Mouse (Mus musculus): Measurements from ENCODE around the gene Lias. TPM values are rescaled to one million over a fixed set of nuclear protein-coding genes. Genes with fewer than 3 reads are reported as not detected.
A peak's percentile ranks its signal among the peaks of the same experiment; 100 is the strongest.

The Lias gene
- polyA plus RNA-seq, 1 experiment from 2014 or later: 56.4 TPM

GRCm38 (mm10) chr5:65419136-65419535, 27.8 kb downstream of the Lias start:
- Histone ChIP-seq H3K9me3 (ENCODE audit: control insufficient read depth, low read length) (no peaks in the 10 kb centered on the region), H3K27me3 (replicated peaks; ENCODE audit: control insufficient read depth, insufficient read depth, low read length) (no peaks in the 10 kb centered on the region), H3K4me2 (ENCODE audit: low read depth, low read length) (no peak overlapping the region), H3K36me3 (ENCODE audit: control insufficient read depth, insufficient read depth, low read length) (0 out of 2 replicates have a peak, but pooled peaks cover 7% of the 10 kb centered on the region), H3K4me1 (ENCODE audit: control insufficient read depth, insufficient read depth, low read length) (peaks cover 13% of the 10 kb centered on the region), H3K9ac (ENCODE audit: low read depth, low read length) (no peak overlapping the region), H3K27ac (ENCODE audit: low read length) (no peak overlapping the region), H3K4me3 (ENCODE audit: low read length) (no peak overlapping the region)
- no peak for ATAC-seq
- 82% methylated on average over 10 of the region's 10 CpGs for WGBS

GRCm38 (mm10) chr5:65420822-65421221, 29.5 kb downstream of the Lias start:
- WGBS: 51% methylated on average over 6 of the region's 6 CpGs
- no peaks in the 10 kb centered on the region for H3K27me3 ChIP-seq (replicated peaks; ENCODE audit: control insufficient read depth, insufficient read depth, low read length)
- 0 out of 2 replicates have a peak, but pooled peaks cover 7% of the 10 kb centered on the region for H3K36me3 ChIP-seq (ENCODE audit: control insufficient read depth, insufficient read depth, low read length)
- H3K4me1 ChIP-seq (ENCODE audit: control insufficient read depth, insufficient read depth, low read length): peaks cover 11% of the 10 kb centered on the region
- no peak overlapping the region for H3K4me2 ChIP-seq (ENCODE audit: low read depth, low read length)
- H3K9me3 ChIP-seq (ENCODE audit: control insufficient read depth, low read length): no peaks in the 10 kb centered on the region
- no peak overlapping the region for H3K4me3 ChIP-seq (ENCODE audit: low read length)
- H3K27ac ChIP-seq (ENCODE audit: low read length): peak overlapping the region; percentile 60
- ATAC-seq: peak; percentile 86
- no peak overlapping the region for H3K9ac ChIP-seq (ENCODE audit: low read depth, low read length)

- H3K4me1 ChIP-seq (ENCODE audit: control insufficient read depth, insufficient read depth, low read length): 0 out of 2 replicates have a peak, but pooled peaks cover 5% of the 10 kb centered on the region
- H3K9me3 ChIP-seq (ENCODE audit: control insufficient read depth, low read length): no peaks in the 10 kb centered on the region
- 89% methylated on average over 8 of the region's 8 CpGs for WGBS
- H3K27ac ChIP-seq (ENCODE audit: low read length): no peak overlapping the region
- no peak for ATAC-seq
- H3K27me3 ChIP-seq (replicated peaks; ENCODE audit: control insufficient read depth, insufficient read depth, low read length): no peaks in the 10 kb centered on the region
- no peak overlapping the region for H3K4me2 ChIP-seq (ENCODE audit: low read depth, low read length)
- 0 out of 2 replicates have a peak, but pooled peaks cover 5% of the 10 kb centered on the region for H3K36me3 ChIP-seq (ENCODE audit: control insufficient read depth, insufficient read depth, low read length)
- H3K4me3 ChIP-seq (ENCODE audit: low read length): no peak overlapping the region
- H3K9ac ChIP-seq (ENCODE audit: low read depth, low read length): no peak overlapping the region
These were observed 31.5 kb downstream of the Lias start for GRCm38 (mm10) chr5:65422803-65423202.

GRCm38 (mm10) chr5:65424215-65424614, 32.9 kb downstream of the Lias start:
- H3K4me3 ChIP-seq (ENCODE audit: low read length): no peak overlapping the region
- H3K36me3 ChIP-seq (ENCODE audit: control insufficient read depth, insufficient read depth, low read length): 0 out of 2 replicates have a peak, but pooled peaks cover 1% of the 10 kb centered on the region
- no peaks in the 10 kb centered on the region for H3K27me3 ChIP-seq (replicated peaks; ENCODE audit: control insufficient read depth, insufficient read depth, low read length)
- H3K27ac ChIP-seq (ENCODE audit: low read length): peak overlapping the region; percentile 66
- H3K9ac ChIP-seq (ENCODE audit: low read depth, low read length): no peak overlapping the region
- no peaks in the 10 kb centered on the region for H3K9me3 ChIP-seq (ENCODE audit: control insufficient read depth, low read length)
- peaks cover 9% of the 10 kb centered on the region; the same call in 1 of the 2 replicates for H3K4me1 ChIP-seq (ENCODE audit: control insufficient read depth, insufficient read depth, low read length)
- no peak overlapping the region for H3K4me2 ChIP-seq (ENCODE audit: low read depth, low read length)
- peak; percentile 85 for ATAC-seq
- 66% methylated on average over 6 of the region's 6 CpGs for WGBS

GRCm38 (mm10) chr5:65425251-65425650, 34.0 kb downstream of the Lias start:
- no peaks in the 10 kb centered on the region for H3K27me3 ChIP-seq (replicated peaks; ENCODE audit: control insufficient read depth, insufficient read depth, low read length)
- H3K4me1 ChIP-seq (ENCODE audit: control insufficient read depth, insufficient read depth, low read length): peaks cover 12% of the 10 kb centered on the region; the same call in 1 of the 2 replicates
- H3K4me2 ChIP-seq (ENCODE audit: low read depth, low read length): no peak overlapping the region
- no peaks in the 10 kb centered on the region for H3K36me3 ChIP-seq (ENCODE audit: control insufficient read depth, insufficient read depth, low read length)
- no peak overlapping the region for H3K4me3 ChIP-seq (ENCODE audit: low read length)
- WGBS: 76% methylated on average over 5 of the region's 5 CpGs
- ATAC-seq: no peak
- H3K9ac ChIP-seq (ENCODE audit: low read depth, low read length): no peak overlapping the region
- H3K27ac ChIP-seq (ENCODE audit: low read length): no peak overlapping the region
- no peaks in the 10 kb centered on the region for H3K9me3 ChIP-seq (ENCODE audit: control insufficient read depth, low read length)

GRCm38 (mm10) chr5:65428321-65428720, 37.0 kb downstream of the Lias start:
- H3K36me3 ChIP-seq (ENCODE audit: control insufficient read depth, insufficient read depth, low read length): no peaks in the 10 kb centered on the region
- no peak overlapping the region for H3K4me3 ChIP-seq (ENCODE audit: low read length)
- no peaks in the 10 kb centered on the region for H3K27me3 ChIP-seq (replicated peaks; ENCODE audit: control insufficient read depth, insufficient read depth, low read length)
- WGBS: 46% methylated on average over 4 of the region's 4 CpGs
- H3K27ac ChIP-seq (ENCODE audit: low read length): peak overlapping the region; percentile 65
- H3K4me2 ChIP-seq (ENCODE audit: low read depth, low read length): 0 out of 2 replicates have a peak overlapping the region, but pooled peaks have one; percentile 16
- H3K4me1 ChIP-seq (ENCODE audit: control insufficient read depth, insufficient read depth, low read length): peaks cover 13% of the 10 kb centered on the region; the same call in 1 of the 2 replicates
- H3K9me3 ChIP-seq (ENCODE audit: control insufficient read depth, low read length): no peaks in the 10 kb centered on the region
- ATAC-seq: peak; percentile 12; the same call in 1 of the 2 replicates
- no peak overlapping the region for H3K9ac ChIP-seq (ENCODE audit: low read depth, low read length)

- no peaks in the 10 kb centered on the region for H3K27me3 ChIP-seq (replicated peaks; ENCODE audit: control insufficient read depth, insufficient read depth, low read length)
- no peaks in the 10 kb centered on the region for H3K9me3 ChIP-seq (ENCODE audit: control insufficient read depth, low read length)
- no peak overlapping the region for H3K27ac ChIP-seq (ENCODE audit: low read length)
- no peaks in the 10 kb centered on the region for H3K36me3 ChIP-seq (ENCODE audit: control insufficient read depth, insufficient read depth, low read length)
- H3K4me1 ChIP-seq (ENCODE audit: control insufficient read depth, insufficient read depth, low read length): peaks cover 17% of the 10 kb centered on the region
- no peak overlapping the region for H3K4me2 ChIP-seq (ENCODE audit: low read depth, low read length)
- ATAC-seq: peak; percentile 27
- 75% methylated on average over 5 of the region's 5 CpGs for WGBS
- H3K4me3 ChIP-seq (ENCODE audit: low read length): no peak overlapping the region
- no peak overlapping the region for H3K9ac ChIP-seq (ENCODE audit: low read depth, low read length)
These were observed 38.1 kb downstream of the Lias start for GRCm38 (mm10) chr5:65429441-65429840.

GRCm38 (mm10) chr5:65434471-65435362, 43.4 kb downstream of the Lias start:
- Histone ChIP-seq H3K4me2 (ENCODE audit: low read depth, low read length) (peak overlapping the region; percentile 47), H3K9ac (ENCODE audit: low read depth, low read length) (peak overlapping the region; percentile 84), H3K36me3 (ENCODE audit: control insufficient read depth, insufficient read depth, low read length) (no peaks in the 10 kb centered on the region), H3K4me1 (ENCODE audit: control insufficient read depth, insufficient read depth, low read length) (peaks cover 13% of the 10 kb centered on the region), H3K27ac (ENCODE audit: low read length) (peak overlapping the region; percentile 84), H3K27me3 (replicated peaks; ENCODE audit: control insufficient read depth, insufficient read depth, low read length) (no peaks in the 10 kb centered on the region), H3K4me3 (ENCODE audit: low read length) (peak overlapping the region; percentile 83), H3K9me3 (ENCODE audit: control insufficient read depth, low read length) (no peaks in the 10 kb centered on the region)
- WGBS: 5% methylated on average over 15 of the region's 15 CpGs
- ATAC-seq: no peak

- Histone ChIP-seq H3K36me3 (ENCODE audit: control insufficient read depth, insufficient read depth, low read length) (no peaks in the 10 kb centered on the region), H3K9me3 (ENCODE audit: control insufficient read depth, low read length) (no peaks in the 10 kb centered on the region), H3K4me2 (ENCODE audit: low read depth, low read length) (peak overlapping the region; percentile 47), H3K4me3 (ENCODE audit: low read length) (peak overlapping the region; percentile 83), H3K4me1 (ENCODE audit: control insufficient read depth, insufficient read depth, low read length) (peaks cover 13% of the 10 kb centered on the region), H3K27me3 (replicated peaks; ENCODE audit: control insufficient read depth, insufficient read depth, low read length) (no peaks in the 10 kb centered on the region), H3K27ac (ENCODE audit: low read length) (peak overlapping the region; percentile 84), H3K9ac (ENCODE audit: low read depth, low read length) (peak overlapping the region; percentile 84)
- no peak for ATAC-seq
- WGBS: 0% methylated on average over 47 of the region's 47 CpGs
These were observed 44.1 kb downstream of the Lias start for GRCm38 (mm10) chr5:65435363-65435805.
